Mouse (Mus musculus) liver, embryonic 11.5 days (tissue): Measurements from ENCODE around the gene Tpk1. TPM values are rescaled to one million over a fixed set of nuclear protein-coding genes. Genes with fewer than 3 reads are reported as not detected.
"Not testable (repeated sequence)": the region's sequence is repeated elsewhere in the genome, so short reads cannot be mapped to it uniquely, and the experiment has no call there.

Source experiments
- ATAC-seq: fragments of 200-750 bp; cut with Nextera tagmentation; replicated peaks from 2 replicates; pipeline ENCODE4 v1.8.0; 2017; ENCODE audit warnings: moderate number of reproducible peaks, mild to moderate bottlenecking, moderate TSS enrichment, moderate library complexity; ENCODE audit not compliant: low FRiP score
- DNase-seq: peaks from one replicate; pipeline ENCODE4 v3.0.0-alpha.2; 2017; ENCODE audit warnings: low spot score
- H3K27ac ChIP-seq: fragments of 300-500 bp; sonication (generic); 2 replicates; pipeline ENCODE4 v1.5.1; 2014; ENCODE audit warnings: mild to moderate bottlenecking, low read depth, low read length, control low read depth
- H3K27me3 ChIP-seq: fragments of 300-500 bp; sonication (generic); replicated peaks from 2 replicates; pipeline ENCODE4 v1.6.1; 2014; ENCODE audit warnings: low read length, mixed read lengths; ENCODE audit not compliant: control insufficient read depth, insufficient read depth
- H3K36me3 ChIP-seq: fragments of 300-500 bp; sonication (generic); 2 replicates; pipeline ENCODE4 v1.6.1; 2014; ENCODE audit warnings: mild to moderate bottlenecking, low read length, moderate library complexity, mixed read lengths; ENCODE audit not compliant: control insufficient read depth, insufficient read depth
- H3K4me1 ChIP-seq: fragments of 300-500 bp; sonication (generic); replicated peaks from 2 replicates; pipeline ENCODE4 v1.6.1; 2014; ENCODE audit warnings: low read length, mixed read lengths; ENCODE audit not compliant: control insufficient read depth, insufficient read depth
- H3K4me2 ChIP-seq: fragments of 300-500 bp; sonication (generic); 2 replicates; pipeline ENCODE4 v1.6.1; 2014; ENCODE audit warnings: mild to moderate bottlenecking, control low read depth, moderate library complexity
- H3K4me3 ChIP-seq: fragments of 300-500 bp; sonication (generic); 2 replicates; pipeline ENCODE4 v1.5.1; 2014; ENCODE audit warnings: low read depth, low read length, control low read depth
- H3K9ac ChIP-seq: fragments of 300-500 bp; sonication (generic); 2 replicates; pipeline ENCODE4 v1.6.1; 2014; ENCODE audit warnings: low read depth, low read length, control low read depth
- H3K9me3 ChIP-seq: fragments of 300-500 bp; sonication (generic); 2 replicates; pipeline ENCODE4 v1.6.1; 2016; ENCODE audit warnings: low read length, inconsistent platforms, mixed read lengths; ENCODE audit not compliant: control insufficient read depth
- WGBS: fragments of 180-500 bp; shearing (Covaris S2); extraction: QIAGEN DNeasy Blood & Tissue Kit; methylation state at CpG from one replicate; pipeline ENCODE4 v1.1.7; 2014; 5-methylcytosine and 5-hydroxymethylcytosine counted together
- polyA plus RNA-seq: library from polyadenylated mRNA; unstranded; fragments of >200 nt; fragmentation: Nextera tagmentation; extraction: Ambion mirVana; gene quantifications from 2 replicates; pipeline ENCODE4 v1.2.1, GENCODE M21; 2014

Tpk1 gene
- polyA plus RNA-seq, 1 experiment from 2014 or later: 11.9 TPM

DNA sequence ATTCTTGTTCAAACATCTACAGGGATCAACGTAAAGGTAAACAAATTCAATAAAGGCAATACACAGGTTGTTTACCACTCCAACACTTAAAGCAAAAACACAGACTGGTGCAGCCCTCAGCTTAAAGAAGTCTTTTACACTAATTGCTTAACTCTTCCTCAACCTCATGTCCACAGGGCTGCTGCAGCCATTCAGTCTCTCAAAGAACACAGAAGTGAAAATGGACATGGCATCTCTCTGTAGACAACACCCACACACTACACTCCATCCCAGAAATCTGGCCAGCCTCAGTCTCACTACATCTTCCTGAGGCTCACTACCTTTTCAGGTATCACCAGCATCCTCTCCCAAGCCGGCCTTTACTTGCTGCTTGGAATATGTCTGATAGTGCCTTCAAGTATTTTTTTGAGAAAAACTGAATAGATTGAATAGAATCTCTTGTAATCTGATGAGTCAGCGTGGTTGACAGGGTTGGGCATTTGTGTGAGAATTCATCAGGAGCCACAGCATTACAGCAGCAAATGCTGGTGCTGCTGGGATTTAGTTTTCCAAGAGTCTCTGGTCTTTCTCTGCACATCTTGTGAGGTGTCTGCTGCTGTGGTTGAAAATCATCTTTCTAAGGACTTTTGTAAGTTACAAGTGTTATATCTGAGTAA is 32.6 kb downstream of the Tpk1 start:
- Histone ChIP-seq H3K27ac (no peak overlapping the region), H3K9me3 (no peaks in the 10 kb centered on the region), H3K4me2 (no peak overlapping the region), H3K4me3 (no peak overlapping the region), H3K9ac (no peak overlapping the region), H3K36me3 (no peaks in the 10 kb centered on the region), H3K4me1 (no peaks in the 10 kb centered on the region), H3K27me3 (no peaks in the 10 kb centered on the region)
- ATAC-seq (no peak), DNase-seq (no peak)
- 86% methylated on average over 3 of the region's 3 CpGs for WGBS

- Histone ChIP-seq H3K9me3 (no peaks in the 10 kb centered on the region), H3K4me3 (no peak overlapping the region)
- no peak for ATAC-seq
Observed at GRCm38 (mm10) chr6:43632871-43633270, 33.2 kb downstream of the Tpk1 start.

DNA sequence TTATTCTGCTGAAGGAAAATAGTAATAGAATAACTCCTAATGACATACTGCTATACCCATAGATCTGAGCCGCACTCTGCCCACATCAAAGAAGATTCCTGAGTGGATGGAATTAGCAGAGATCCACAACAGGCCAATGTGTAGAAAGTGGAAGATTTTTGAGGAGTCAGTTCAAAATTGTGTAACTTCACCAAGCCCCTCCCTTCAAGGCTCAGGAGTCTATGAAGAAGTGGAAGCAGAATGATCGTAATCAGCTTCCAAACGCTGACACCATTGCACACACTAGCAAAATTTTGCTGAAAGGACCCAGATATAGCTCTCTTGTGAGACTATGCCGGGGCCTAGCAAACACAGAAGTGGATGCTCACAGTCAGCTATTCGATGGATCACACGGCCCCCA is 42.6 kb downstream of the Tpk1 start:
- H3K9me3 ChIP-seq, H3K27ac ChIP-seq, H3K4me2 ChIP-seq, H3K36me3 ChIP-seq, H3K4me1 ChIP-seq, ATAC-seq, H3K4me3 ChIP-seq, DNase-seq, H3K9ac ChIP-seq, H3K27me3 ChIP-seq: not testable (repeated sequence)
- 81% methylated on average over 6 of the region's 6 CpGs for WGBS

More at GRCm38 (mm10) chr6:43632871-43633270, 33.2 kb downstream of the Tpk1 start:
- Histone ChIP-seq H3K4me1 (no peaks in the 10 kb centered on the region), H3K9ac (no peak overlapping the region), H3K27me3 (no peaks in the 10 kb centered on the region), H3K36me3 (no peaks in the 10 kb centered on the region), H3K4me2 (no peak overlapping the region), H3K27ac (no peak overlapping the region)
- DNase-seq: no peak

GRCm38 (mm10) chr6:43619258-43619657 is 46.8 kb downstream of the Tpk1 start:
- Histone ChIP-seq H3K4me2 (no peak overlapping the region), H3K4me1 (no peaks in the 10 kb centered on the region), H3K9me3 (no peaks in the 10 kb centered on the region), H3K9ac (no peak overlapping the region), H3K4me3 (no peak overlapping the region), H3K27me3 (no peaks in the 10 kb centered on the region), H3K36me3 (no peaks in the 10 kb centered on the region), H3K27ac (no peak overlapping the region)
- DNase-seq: no peak
- ATAC-seq: no peak
- WGBS: 59% methylated on average over 3 of the region's 3 CpGs

- no peak overlapping the region for H3K4me3 ChIP-seq
- H3K9me3 ChIP-seq: no peaks in the 10 kb centered on the region
- 85% methylated on average over 2 of the region's 2 CpGs for WGBS
- H3K9ac ChIP-seq: no peak overlapping the region
- H3K4me2 ChIP-seq: no peak overlapping the region
- H3K4me1 ChIP-seq: no peaks in the 10 kb centered on the region
- no peak for ATAC-seq
- H3K27me3 ChIP-seq: no peaks in the 10 kb centered on the region
- H3K36me3 ChIP-seq: no peaks in the 10 kb centered on the region
- no peak for DNase-seq
- H3K27ac ChIP-seq: no peak overlapping the region
Observed at GRCm38 (mm10) chr6:43611770-43612169, 54.3 kb downstream of the Tpk1 start.

- ATAC-seq: no peak
- H3K27me3 ChIP-seq: no peaks in the 10 kb centered on the region
- H3K36me3 ChIP-seq: no peaks in the 10 kb centered on the region
- H3K9ac ChIP-seq: no peak overlapping the region
- H3K27ac ChIP-seq: no peak overlapping the region
- no peak overlapping the region for H3K4me3 ChIP-seq
- no peak overlapping the region for H3K4me2 ChIP-seq
- no peaks in the 10 kb centered on the region for H3K4me1 ChIP-seq
- WGBS: 74% methylated on average over 4 of the region's 4 CpGs
- DNase-seq: no peak
- H3K9me3 ChIP-seq: no peaks in the 10 kb centered on the region
Observed at GRCm38 (mm10) chr6:43590841-43591541, 75.1 kb downstream of the Tpk1 start.

DNA sequence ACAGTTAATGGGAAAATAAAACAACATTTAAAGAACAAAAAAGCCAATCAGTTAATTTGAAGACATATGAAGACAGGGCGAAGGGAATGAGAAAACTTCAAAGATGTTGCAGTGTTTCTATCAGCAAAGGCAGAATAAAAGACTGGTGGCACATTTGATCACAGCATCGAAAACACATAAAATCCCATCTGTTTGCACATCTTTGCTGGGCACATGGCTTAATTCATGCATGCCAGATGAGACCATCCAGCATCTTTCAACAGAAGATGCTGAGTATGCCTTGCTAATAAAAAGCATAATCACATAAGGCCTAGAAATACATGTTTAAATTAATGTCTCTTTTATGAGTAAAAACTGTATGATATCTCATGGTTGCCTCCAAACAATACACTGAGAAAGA is 80.8 kb downstream of the Tpk1 start:
- no peak for ATAC-seq
- H3K9me3 ChIP-seq: no peaks in the 10 kb centered on the region
- no peak overlapping the region for H3K27ac ChIP-seq
- H3K4me2 ChIP-seq: no peak overlapping the region
- H3K4me1 ChIP-seq: no peaks in the 10 kb centered on the region
- no peak for DNase-seq
- H3K9ac ChIP-seq: no peak overlapping the region
- no peaks in the 10 kb centered on the region for H3K36me3 ChIP-seq
- WGBS: 90% methylated on average over 2 of the region's 2 CpGs
- no peak overlapping the region for H3K4me3 ChIP-seq
- H3K27me3 ChIP-seq: no peaks in the 10 kb centered on the region

GRCm38 (mm10) chr6:43581809-43582208 is 84.3 kb downstream of the Tpk1 start:
- 91% methylated on average over 2 of the region's 2 CpGs for WGBS

DNA sequence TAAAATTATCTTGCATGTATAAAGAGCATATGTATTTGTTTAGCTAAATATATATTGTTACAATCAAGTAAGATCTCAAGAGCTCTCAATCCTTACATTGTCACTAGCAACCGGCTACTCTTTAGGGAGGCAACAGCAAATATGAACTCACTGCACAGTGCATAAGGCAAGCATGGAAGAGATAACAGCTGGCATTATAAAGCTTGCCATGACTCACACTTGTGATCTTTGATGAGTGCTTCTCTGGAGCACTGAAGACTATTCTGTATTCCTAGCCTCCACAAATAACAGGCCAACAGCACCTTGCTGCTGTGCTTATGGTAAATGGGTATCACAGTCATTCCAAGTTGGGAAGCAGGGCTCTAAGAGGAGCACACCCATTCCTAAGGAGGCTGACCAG is 98.2 kb downstream of the Tpk1 start:
- Histone ChIP-seq H3K9ac (no peak overlapping the region), H3K9me3 (no peaks in the 10 kb centered on the region), H3K4me2 (no peak overlapping the region), H3K27ac (no peak overlapping the region), H3K4me1 (no peaks in the 10 kb centered on the region), H3K27me3 (no peaks in the 10 kb centered on the region), H3K4me3 (no peak overlapping the region), H3K36me3 (no peaks in the 10 kb centered on the region)
- ATAC-seq (no peak), DNase-seq (no peak)
- 84% methylated on average over 1 of the region's 1 CpGs for WGBS

More at GRCm38 (mm10) chr6:43581809-43582208, 84.3 kb downstream of the Tpk1 start:
- H3K9me3 ChIP-seq: no peaks in the 10 kb centered on the region
- no peak overlapping the region for H3K4me3 ChIP-seq
- H3K4me2 ChIP-seq: no peak overlapping the region
- no peaks in the 10 kb centered on the region for H3K27me3 ChIP-seq
- no peaks in the 10 kb centered on the region for H3K36me3 ChIP-seq
- DNase-seq: no peak
- H3K4me1 ChIP-seq: no peaks in the 10 kb centered on the region
- no peak for ATAC-seq
- H3K27ac ChIP-seq: no peak overlapping the region
- H3K9ac ChIP-seq: no peak overlapping the region
